Mouse (Mus musculus) limb, embryonic 12.5 days (tissue): ENCODE measurements at regions not wholly inside any gene's neighbourhood (a gene's known extent, or its start where the extent isn't known, plus 50 kb on each side); places are given as distances from the start of the nearest gene placed in this dataset.

Source experiments
- ATAC-seq: fragments of 200-750 bp; cut with Nextera tagmentation; 2 replicates; pipeline ENCODE4 v1.8.0; 2017; ENCODE audit warnings: low read depth, moderate TSS enrichment; ENCODE audit not compliant: insufficient number of reproducible peaks, insufficient read depth, low FRiP score, low TSS enrichment
- H3K27ac ChIP-seq: fragments of 300-500 bp; sonication (generic); 2 replicates; pipeline ENCODE4 v1.5.1; 2016; ENCODE audit warnings: mild to moderate bottlenecking, moderate library complexity
- H3K27me3 ChIP-seq: fragments of 300-500 bp; sonication (generic); 2 replicates; pipeline ENCODE4 v1.6.1; 2016; ENCODE audit warnings: mild to moderate bottlenecking, moderate library complexity
- H3K36me3 ChIP-seq: fragments of 300-500 bp; sonication (generic); 2 replicates; pipeline ENCODE4 v1.6.1; 2016; ENCODE audit warnings: mild to moderate bottlenecking, moderate library complexity
- H3K4me1 ChIP-seq: fragments of 300-500 bp; sonication (generic); replicated peaks from 2 replicates; pipeline ENCODE4 v1.6.1; 2016
- H3K4me2 ChIP-seq: fragments of 300-500 bp; sonication (generic); 2 replicates; pipeline ENCODE4 v1.6.1; 2016; ENCODE audit warnings: mild to moderate bottlenecking, moderate library complexity
- H3K4me3 ChIP-seq: fragments of 300-500 bp; sonication (generic); replicated peaks from 2 replicates; pipeline ENCODE4 v1.5.1; 2016; ENCODE audit warnings: mild to moderate bottlenecking
- H3K9ac ChIP-seq: fragments of 300-500 bp; sonication (generic); replicated peaks from 2 replicates; pipeline ENCODE4 v1.6.1; 2016; ENCODE audit warnings: mild to moderate bottlenecking, moderate library complexity
- H3K9me3 ChIP-seq: fragments of 300-500 bp; sonication (generic); 2 replicates; pipeline ENCODE4 v1.6.1; 2016; ENCODE audit warnings: mild to moderate bottlenecking, moderate library complexity
- WGBS: fragments of 180-500 bp; shearing (Covaris S2); methylation state at CpG from one replicate; pipeline ENCODE4 v1.1.7; 2016; 5-methylcytosine and 5-hydroxymethylcytosine counted together

DNA sequence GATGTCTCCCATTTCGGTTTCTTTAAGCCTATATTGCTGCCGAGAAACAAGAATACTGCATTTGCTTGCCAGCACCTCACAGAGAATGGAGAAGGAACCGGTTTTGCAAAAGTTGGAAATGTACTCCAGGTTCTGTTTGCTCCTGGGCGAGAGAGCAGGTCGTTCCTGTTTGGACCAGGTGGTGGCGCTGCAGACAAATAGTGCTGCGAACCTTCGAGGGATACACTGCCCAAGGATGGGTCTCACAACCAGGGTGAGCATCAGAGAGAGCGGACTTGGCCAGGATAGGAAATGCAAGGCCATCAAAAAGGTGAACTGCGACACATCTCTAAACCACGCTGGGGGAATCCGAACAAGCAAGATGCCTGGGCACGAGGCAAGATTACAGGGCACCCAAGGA lies 54.0 kb upstream of the Ets2 start:
- H3K4me3 ChIP-seq, result no peak overlapping the region
- peak; percentile 26; the same call in 1 of the 2 replicates for ATAC-seq
- H3K4me2 ChIP-seq, result no peak overlapping the region
- 11% methylated on average over 13 of the region's 13 CpGs for WGBS
- H3K27ac ChIP-seq, result no peak overlapping the region; the same call in 1 of the 2 replicates
- H3K4me1 ChIP-seq, result peaks cover 27% of the 10 kb centered on the region
- no peaks in the 10 kb centered on the region for H3K9me3 ChIP-seq
- H3K36me3 ChIP-seq, result no peaks in the 10 kb centered on the region
- no peak overlapping the region for H3K9ac ChIP-seq
- no peaks in the 10 kb centered on the region for H3K27me3 ChIP-seq

DNA sequence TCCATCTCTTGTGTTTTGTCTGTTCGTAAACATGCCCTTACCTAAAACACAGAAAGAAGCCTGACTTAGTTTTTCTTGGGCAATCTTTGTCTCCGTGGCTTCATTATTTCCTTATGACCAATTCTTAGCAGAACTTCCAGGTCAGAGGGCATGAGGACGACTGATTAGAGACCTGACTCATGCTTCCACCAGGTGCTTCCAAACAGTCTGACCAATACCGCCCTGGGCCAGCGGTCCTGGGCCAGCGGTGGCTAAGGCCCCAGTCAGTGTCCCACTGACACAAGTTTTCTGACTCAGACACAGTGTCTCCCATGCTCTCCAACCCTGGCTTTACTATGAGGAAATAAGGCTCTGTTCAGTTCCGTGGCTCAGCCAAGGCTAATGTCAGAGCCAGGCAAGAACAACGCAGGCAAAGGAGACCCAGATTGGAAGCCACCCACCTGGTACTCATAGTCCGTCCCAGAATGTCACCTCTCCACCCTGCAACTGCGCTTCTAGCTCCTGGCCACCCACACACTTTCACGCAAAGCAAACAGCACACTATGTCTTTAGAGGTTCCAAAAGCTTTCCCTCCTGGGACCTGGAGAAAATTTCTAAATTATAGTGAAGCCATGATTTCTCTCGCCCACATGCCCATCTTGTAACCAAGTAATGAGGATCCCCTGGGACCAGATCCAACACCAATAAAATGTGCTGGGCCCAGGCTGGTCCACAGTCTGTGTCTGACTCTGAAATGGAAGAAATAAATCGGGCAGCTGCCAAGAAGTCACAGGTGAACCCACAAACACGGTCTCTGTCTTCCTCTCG lies 56.6 kb upstream of the Erg start:
- peaks cover 18% of the 10 kb centered on the region for H3K4me1 ChIP-seq
- no peaks in the 10 kb centered on the region for H3K9me3 ChIP-seq
- H3K4me2 ChIP-seq, result no peak overlapping the region
- H3K36me3 ChIP-seq, result no peaks in the 10 kb centered on the region
- no peak overlapping the region for H3K9ac ChIP-seq
- no peak overlapping the region for H3K4me3 ChIP-seq
- H3K27ac ChIP-seq, result 0 out of 2 replicates have a peak overlapping the region, but pooled peaks have one; percentile 23
- no peak for ATAC-seq
- H3K27me3 ChIP-seq, result no peaks in the 10 kb centered on the region
- 75% methylated on average over 15 of the region's 15 CpGs for WGBS

DNA sequence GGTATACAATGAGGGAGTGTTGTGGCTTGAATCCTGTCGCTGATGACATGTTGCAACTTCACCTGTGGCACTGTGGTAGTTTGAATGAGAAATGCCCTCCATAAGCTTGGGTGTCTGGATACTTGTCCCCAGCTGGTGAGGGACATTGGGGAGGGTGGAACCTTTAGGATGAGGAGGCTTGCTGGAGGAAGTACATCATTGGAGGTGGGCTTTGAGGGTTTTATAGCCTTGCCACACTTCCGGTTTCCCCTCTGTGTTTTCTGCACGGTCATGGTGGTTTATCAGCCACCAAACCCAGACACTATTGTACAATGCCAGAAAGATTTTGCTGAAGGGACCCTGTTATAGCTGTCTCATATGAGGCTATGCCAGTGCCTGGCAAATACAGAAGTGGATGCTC lies 54.3 kb upstream of the Erg start:
- 79% methylated on average over 3 of the region's 3 CpGs for WGBS
- H3K27ac ChIP-seq, result no peak overlapping the region
- H3K4me1 ChIP-seq, result peaks cover 26% of the 10 kb centered on the region
- no peak for ATAC-seq
- H3K9ac ChIP-seq, result no peak overlapping the region
- H3K27me3 ChIP-seq, result peaks cover 9% of the 10 kb centered on the region; the same call in 1 of the 2 replicates
- H3K9me3 ChIP-seq, result no peaks in the 10 kb centered on the region
- H3K4me2 ChIP-seq, result no peak overlapping the region
- H3K36me3 ChIP-seq, result no peaks in the 10 kb centered on the region
- no peak overlapping the region for H3K4me3 ChIP-seq

DNA sequence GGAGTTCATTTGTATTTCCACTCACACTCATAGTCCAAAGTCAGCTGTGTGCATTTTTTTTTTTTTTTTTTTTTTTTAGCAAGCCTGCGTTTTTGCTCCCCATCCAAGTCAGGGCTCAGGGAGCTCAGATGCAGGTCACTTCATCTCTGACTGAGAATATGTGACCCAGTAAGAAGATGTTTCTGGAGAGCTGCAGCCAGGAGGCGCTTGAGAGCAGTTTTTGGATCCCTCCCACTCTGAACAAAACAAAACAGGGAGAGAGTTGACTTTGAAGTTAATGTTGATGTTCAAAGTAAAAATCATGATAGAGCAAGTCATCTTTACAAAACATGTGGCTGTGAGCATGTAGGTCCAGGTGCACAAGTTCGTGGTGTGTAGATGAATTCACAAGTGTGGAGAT lies 53.3 kb upstream of the Erg start:
- H3K9ac ChIP-seq, result no peak overlapping the region
- no peak overlapping the region for H3K4me2 ChIP-seq
- peaks cover 26% of the 10 kb centered on the region for H3K4me1 ChIP-seq
- H3K27ac ChIP-seq, result no peak overlapping the region
- H3K36me3 ChIP-seq, result no peaks in the 10 kb centered on the region
- H3K9me3 ChIP-seq, result no peaks in the 10 kb centered on the region
- H3K27me3 ChIP-seq, result peaks cover 13% of the 10 kb centered on the region; the same call in 1 of the 2 replicates
- no peak overlapping the region for H3K4me3 ChIP-seq
- 80% methylated on average over 3 of the region's 3 CpGs for WGBS
- no peak for ATAC-seq

DNA sequence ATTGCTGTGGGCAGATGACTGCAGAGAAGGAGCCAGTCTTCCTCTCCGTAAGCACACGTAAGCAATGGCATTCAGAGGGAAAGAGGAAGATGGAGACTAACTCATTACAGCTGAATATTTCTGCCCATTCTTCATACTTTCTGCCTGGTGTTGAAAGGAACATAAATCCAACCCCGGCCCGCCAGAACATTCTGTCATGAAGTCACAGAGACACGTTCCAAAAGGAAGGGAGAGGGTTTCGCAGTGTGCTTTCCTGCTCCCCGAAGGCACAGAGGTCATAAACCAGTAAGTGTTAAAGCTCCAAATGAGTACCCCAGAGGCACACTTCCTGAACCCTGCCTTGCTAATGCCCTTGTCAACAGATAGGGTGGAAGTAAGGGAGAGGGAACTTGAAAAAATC lies 51.5 kb upstream of the Erg start:
- H3K27me3 ChIP-seq, result peaks cover 13% of the 10 kb centered on the region; the same call in 1 of the 2 replicates
- no peak for ATAC-seq
- H3K4me3 ChIP-seq, result no peak overlapping the region
- H3K27ac ChIP-seq, result no peak overlapping the region
- WGBS, result 13% methylated on average over 7 of the region's 7 CpGs
- no peaks in the 10 kb centered on the region for H3K9me3 ChIP-seq
- H3K4me1 ChIP-seq, result peaks cover 18% of the 10 kb centered on the region
- H3K4me2 ChIP-seq, result no peak overlapping the region
- H3K9ac ChIP-seq, result no peak overlapping the region
- no peaks in the 10 kb centered on the region for H3K36me3 ChIP-seq

DNA sequence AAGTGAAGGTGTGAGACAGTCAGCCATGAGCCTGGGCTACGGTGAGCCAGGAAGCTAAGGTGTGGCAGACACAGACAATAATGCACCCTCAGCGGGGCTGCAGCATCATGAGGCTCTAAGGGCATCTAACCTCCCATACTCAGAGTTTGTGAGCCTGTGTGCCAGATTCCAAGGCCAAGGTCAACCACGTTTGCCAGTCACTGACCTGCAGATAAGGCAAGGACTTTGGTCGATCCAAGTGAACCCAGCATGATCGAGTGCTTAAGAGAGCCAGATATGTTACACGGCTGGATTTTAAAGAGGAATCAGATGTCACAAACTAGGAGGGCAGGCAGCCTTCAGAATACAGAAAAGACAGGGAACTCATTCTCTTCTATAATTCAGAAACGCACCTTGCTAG lies 50.2 kb upstream of the Erg start:
- Histone ChIP-seq H3K9me3 (no peaks in the 10 kb centered on the region), H3K9ac (no peak overlapping the region), H3K4me2 (no peak overlapping the region), H3K27me3 (peaks cover 13% of the 10 kb centered on the region; the same call in 1 of the 2 replicates), H3K4me3 (no peak overlapping the region), H3K4me1 (peaks cover 17% of the 10 kb centered on the region), H3K27ac (no peak overlapping the region), H3K36me3 (no peaks in the 10 kb centered on the region)
- 75% methylated on average over 7 of the region's 7 CpGs for WGBS
- ATAC-seq, result no peak
